Mouse (Mus musculus) midbrain, postnatal 0 days (tissue): ENCODE data around the gene Zfp109. TPM values are rescaled to one million over a fixed set of nuclear protein-coding genes. Genes with fewer than 3 reads are reported as not detected.

Experiments used
- ATAC-seq: fragments of 200-750 bp; cut with Nextera tagmentation; 2 replicates; pipeline ENCODE4 v1.8.0; 2017; ENCODE audit warnings: moderate number of reproducible peaks, mild to moderate bottlenecking, moderate TSS enrichment, moderate library complexity; ENCODE audit not compliant: low FRiP score
- DNase-seq: peaks from one replicate; pipeline ENCODE4 v3.0.0-alpha.2; 2015; ENCODE audit warnings: low spot score
- H3K27ac ChIP-seq: fragments of 300-500 bp; sonication (generic); 2 replicates; pipeline ENCODE4 v1.5.1; 2014; ENCODE audit warnings: low read depth, mild to moderate bottlenecking, low read length, mixed read lengths
- H3K27me3 ChIP-seq: fragments of 300-500 bp; sonication (generic); 2 replicates; pipeline ENCODE4 v1.6.1; 2014; ENCODE audit warnings: low read length, control low read depth, mixed read lengths; ENCODE audit not compliant: insufficient read depth
- H3K36me3 ChIP-seq: fragments of 300-500 bp; sonication (generic); 2 replicates; pipeline ENCODE4 v1.6.1; 2014; ENCODE audit warnings: low read length, control low read depth, mixed read lengths; ENCODE audit not compliant: insufficient read depth
- H3K4me1 ChIP-seq: fragments of 300-500 bp; sonication (generic); 2 replicates; pipeline ENCODE4 v1.6.1; 2014; ENCODE audit warnings: mild to moderate bottlenecking, control low read depth, antibody characterized with exemption, low read length, mixed read lengths; ENCODE audit not compliant: insufficient read depth
- H3K4me2 ChIP-seq: fragments of 300-500 bp; sonication (generic); 2 replicates; pipeline ENCODE4 v1.6.1; 2014; ENCODE audit warnings: low read depth, mild to moderate bottlenecking, low read length, mixed read lengths; ENCODE audit not compliant: poor library complexity, severe bottlenecking
- H3K4me3 ChIP-seq: fragments of 300-500 bp; sonication (generic); 2 replicates; pipeline ENCODE4 v1.5.1; 2014; ENCODE audit warnings: low read depth, mild to moderate bottlenecking, low read length, moderate library complexity
- H3K9ac ChIP-seq: fragments of 300-500 bp; sonication (generic); replicated peaks from 2 replicates; pipeline ENCODE4 v1.6.1; 2014; ENCODE audit warnings: mild to moderate bottlenecking, low read length, moderate library complexity, mixed read lengths; ENCODE audit not compliant: poor library complexity, severe bottlenecking
- H3K9me3 ChIP-seq: fragments of 300-500 bp; sonication (generic); 2 replicates; pipeline ENCODE4 v1.6.1; 2016; ENCODE audit warnings: low read length, control low read depth
- CTCF ChIP-seq: IDR thresholded peaks from 2 replicates; pipeline ENCODE4 v1.5.1; 2016; ENCODE audit warnings: antibody characterized with exemption, mild to moderate bottlenecking
- WGBS: fragments of 180-500 bp; shearing (Covaris S2); extraction: QIAGEN DNeasy Blood & Tissue Kit; methylation state at CpG from one replicate; pipeline ENCODE4 v1.1.7; 2014; 5-methylcytosine and 5-hydroxymethylcytosine counted together
- polyA plus RNA-seq: library from polyadenylated mRNA; unstranded; fragments of >200 nt; fragmentation: Nextera tagmentation; extraction: Ambion mirVana; gene quantifications from 2 replicates; pipeline ENCODE4 v1.2.1, GENCODE M21; 2015
- total RNA-seq: library from RNA; depleted of rRNA; stranded (reverse); fragments of >200 nt; gene quantifications from 2 replicates; pipeline ENCODE4 v1.2.3, GENCODE M21; 2014

Zfp109 gene
- total and polyA plus RNA-seq, 2 experiments from 2014 or later, result 2.5 to 5.5 TPM

DNA sequence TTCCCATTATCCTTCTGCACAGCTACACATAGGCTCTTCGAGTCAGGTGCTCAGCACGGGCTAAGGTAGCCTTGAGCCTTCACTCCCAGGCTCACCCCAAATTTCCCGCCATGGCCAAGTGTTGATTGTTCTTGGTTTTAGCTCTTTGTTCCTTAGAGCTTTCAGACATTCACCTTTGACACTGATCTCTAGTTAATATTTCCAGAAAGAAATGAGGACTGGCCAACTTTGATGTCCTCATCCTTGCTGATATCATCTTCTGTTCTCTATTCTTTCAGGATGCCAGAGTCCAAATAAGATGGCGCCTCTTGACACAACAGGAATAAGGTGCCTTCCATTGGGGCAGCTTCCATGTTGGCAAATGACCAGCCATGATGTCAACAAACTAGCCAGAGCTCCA lies 37.1 kb upstream of the Zfp109 start:
- H3K4me1 ChIP-seq, result 0 out of 2 replicates have a peak, but pooled peaks cover 3% of the 10 kb centered on the region
- H3K4me2 ChIP-seq, result no peak overlapping the region
- no peak overlapping the region for H3K27ac ChIP-seq
- TF ChIP-seq CTCF, result no peak
- DNase-seq (no peak), ATAC-seq (no peak)
- H3K9ac ChIP-seq, result no peak overlapping the region
- H3K9me3 ChIP-seq, result no peaks in the 10 kb centered on the region
- WGBS, result 89% methylated on average over 4 of the region's 4 CpGs
- peaks cover 13% of the 10 kb centered on the region; the same call in 1 of the 2 replicates for H3K36me3 ChIP-seq
- H3K4me3 ChIP-seq, result no peak overlapping the region
- no peaks in the 10 kb centered on the region for H3K27me3 ChIP-seq

GRCm38 (mm10) chr7:24271191-24271590 lies 33.8 kb upstream of the Zfp109 start:
- no peak for ATAC-seq
- peaks cover 13% of the 10 kb centered on the region; the same call in 1 of the 2 replicates for H3K36me3 ChIP-seq
- DNase-seq, result no peak
- no peak overlapping the region for H3K4me3 ChIP-seq
- TF ChIP-seq CTCF, result no peak
- H3K4me1 ChIP-seq, result 0 out of 2 replicates have a peak, but pooled peaks cover 4% of the 10 kb centered on the region
- 89% methylated on average over 6 of the region's 6 CpGs for WGBS
- H3K27me3 ChIP-seq, result no peaks in the 10 kb centered on the region
- peak overlapping the region; percentile 34; the same call in 1 of the 2 replicates for H3K4me2 ChIP-seq
- no peak overlapping the region for H3K9ac ChIP-seq
- no peaks in the 10 kb centered on the region for H3K9me3 ChIP-seq
- H3K27ac ChIP-seq, result no peak overlapping the region

- DNase-seq (peak; percentile 96), ATAC-seq (peak; percentile 89)
- no peak for TF ChIP-seq CTCF
- Histone ChIP-seq H3K27me3 (no peaks in the 10 kb centered on the region), H3K27ac (peak within 1 kb of the TSS; percentile 79), H3K4me1 (0 out of 2 replicates have a peak, but pooled peaks cover 4% of the 10 kb centered on the region), H3K9me3 (no peaks in the 10 kb centered on the region), H3K4me3 (peak within 1 kb of the TSS; percentile 60), H3K36me3 (peaks cover 13% of the 10 kb centered on the region; the same call in 1 of the 2 replicates), H3K4me2 (peak within 1 kb of the TSS; percentile 81), H3K9ac (peak within 1 kb of the TSS; percentile 75)
- WGBS, result under 1% methylated on average over 12 of the region's 12 CpGs
Observed at GRCm38 (mm10) chr7:24270288-24270672, 32.9 kb upstream of the Zfp109 start, which contains the start of gene Zfp93. Gene Zfp93, plus strand, starts transcription at chr7:24270420.

- Histone ChIP-seq H3K27me3 (no peaks in the 10 kb centered on the region), H3K4me2 (peak overlapping the region; percentile 81), H3K9ac (peak overlapping the region; percentile 75), H3K4me1 (0 out of 2 replicates have a peak, but pooled peaks cover 4% of the 10 kb centered on the region), H3K36me3 (peaks cover 10% of the 10 kb centered on the region; the same call in 1 of the 2 replicates), H3K9me3 (no peaks in the 10 kb centered on the region), H3K4me3 (peak overlapping the region; percentile 60), H3K27ac (no peak overlapping the region)
- DNase-seq, result no peak
- WGBS, result 35% methylated on average over 7 of the region's 7 CpGs
- no peak for TF ChIP-seq CTCF
- ATAC-seq, result peak; percentile 45; the same call in 1 of the 2 replicates
Observed at GRCm38 (mm10) chr7:24269667-24270287, 32.4 kb upstream of the Zfp109 start.

- WGBS, result 85% methylated on average over 3 of the region's 3 CpGs
Observed at GRCm38 (mm10) chr7:24269256-24269655, 31.9 kb upstream of the Zfp109 start.

More at GRCm38 (mm10) chr7:24269256-24269655, 31.9 kb upstream of the Zfp109 start:
- TF ChIP-seq CTCF, result peak; percentile 13; the same call in 1 of the 2 replicates
- no peak for DNase-seq
- Histone ChIP-seq H3K36me3 (peaks cover 5% of the 10 kb centered on the region; the same call in 1 of the 2 replicates), H3K9me3 (no peaks in the 10 kb centered on the region), H3K27ac (no peak overlapping the region), H3K9ac (no peak overlapping the region), H3K4me3 (peak overlapping the region; percentile 60; the same call in 1 of the 2 replicates), H3K4me1 (0 out of 2 replicates have a peak, but pooled peaks cover 4% of the 10 kb centered on the region), H3K27me3 (no peaks in the 10 kb centered on the region), H3K4me2 (no peak overlapping the region)
- no peak for ATAC-seq
